Mouse (Mus musculus): Measurements from ENCODE around the gene Uqcrc1. TPM values are rescaled to one million over a fixed set of nuclear protein-coding genes. Genes with fewer than 3 reads are reported as not detected.

Uqcrc1 gene
- polyA plus RNA-seq, 1 experiment from 2014 or later = 432 TPM

GRCm38 (mm10) chr9:108970623-108971022 lies 34.2 kb downstream of the Uqcrc1 start:
- Histone ChIP-seq H3K36me3 (ENCODE audit: control insufficient read depth, insufficient read depth, low read length) (no peaks in the 10 kb centered on the region), H3K4me1 (ENCODE audit: control insufficient read depth, insufficient read depth, low read length) (no peaks in the 10 kb centered on the region), H3K4me3 (replicated peaks; ENCODE audit: low read depth, low read length) (no peak overlapping the region), H3K27me3 (ENCODE audit: control insufficient read depth, insufficient read depth, low read length) (no peaks in the 10 kb centered on the region), H3K9me3 (ENCODE audit: control insufficient read depth, low read length) (no peaks in the 10 kb centered on the region), H3K27ac (replicated peaks; ENCODE audit: low read depth, low read length) (no peak overlapping the region), H3K9ac (replicated peaks; ENCODE audit: low read length) (no peak overlapping the region), H3K4me2 (ENCODE audit: low read length) (no peak overlapping the region)
- DNase-seq = no peak
- ATAC-seq (ENCODE audit: low FRiP score, low TSS enrichment) = no peak
- WGBS = 87% methylated on average over 8 of the region's 8 CpGs

- no peak overlapping the region for H3K4me3 ChIP-seq (replicated peaks; ENCODE audit: low read depth, low read length)
- no peaks in the 10 kb centered on the region for H3K36me3 ChIP-seq (ENCODE audit: control insufficient read depth, insufficient read depth, low read length)
- no peak overlapping the region for H3K9ac ChIP-seq (replicated peaks; ENCODE audit: low read length)
- H3K4me2 ChIP-seq (ENCODE audit: low read length) = no peak overlapping the region
- no peaks in the 10 kb centered on the region for H3K4me1 ChIP-seq (ENCODE audit: control insufficient read depth, insufficient read depth, low read length)
- H3K9me3 ChIP-seq (ENCODE audit: control insufficient read depth, low read length) = no peaks in the 10 kb centered on the region
- no peak for ATAC-seq (ENCODE audit: low FRiP score, low TSS enrichment)
- H3K27me3 ChIP-seq (ENCODE audit: control insufficient read depth, insufficient read depth, low read length) = no peaks in the 10 kb centered on the region
- 87% methylated on average over 9 of the region's 9 CpGs for WGBS
- no peak for DNase-seq
- no peak overlapping the region for H3K27ac ChIP-seq (replicated peaks; ENCODE audit: low read depth, low read length)
These were observed 40.0 kb downstream of the Uqcrc1 start for GRCm38 (mm10) chr9:108976483-108976882.

- H3K27me3 ChIP-seq (ENCODE audit: control insufficient read depth, insufficient read depth, low read length) = no peaks in the 10 kb centered on the region
- no peak for DNase-seq
- no peak for ATAC-seq (ENCODE audit: low FRiP score, low TSS enrichment)
- no peak overlapping the region for H3K9ac ChIP-seq (replicated peaks; ENCODE audit: low read length)
- H3K4me3 ChIP-seq (replicated peaks; ENCODE audit: low read depth, low read length) = no peak overlapping the region
- no peaks in the 10 kb centered on the region for H3K9me3 ChIP-seq (ENCODE audit: control insufficient read depth, low read length)
- no peak overlapping the region for H3K27ac ChIP-seq (replicated peaks; ENCODE audit: low read depth, low read length)
- WGBS = 80% methylated on average over 7 of the region's 7 CpGs
- H3K4me1 ChIP-seq (ENCODE audit: control insufficient read depth, insufficient read depth, low read length) = no peaks in the 10 kb centered on the region
- H3K36me3 ChIP-seq (ENCODE audit: control insufficient read depth, insufficient read depth, low read length) = no peaks in the 10 kb centered on the region
- no peak overlapping the region for H3K4me2 ChIP-seq (ENCODE audit: low read length)
These were observed 41.5 kb downstream of the Uqcrc1 start for GRCm38 (mm10) chr9:108977966-108978365.

GRCm38 (mm10) chr9:108982498-108982897 lies 46.1 kb downstream of the Uqcrc1 start:
- 88% methylated on average over 8 of the region's 8 CpGs for WGBS
- ATAC-seq (ENCODE audit: low FRiP score, low TSS enrichment) (no peak), DNase-seq (no peak)
- no peaks in the 10 kb centered on the region for H3K9me3 ChIP-seq (ENCODE audit: control insufficient read depth, low read length)
- no peaks in the 10 kb centered on the region for H3K27me3 ChIP-seq (ENCODE audit: control insufficient read depth, insufficient read depth, low read length)
- H3K36me3 ChIP-seq (ENCODE audit: control insufficient read depth, insufficient read depth, low read length) = no peaks in the 10 kb centered on the region
- no peak overlapping the region for H3K4me3 ChIP-seq (replicated peaks; ENCODE audit: low read depth, low read length)
- H3K27ac ChIP-seq (replicated peaks; ENCODE audit: low read depth, low read length) = no peak overlapping the region
- H3K4me2 ChIP-seq (ENCODE audit: low read length) = no peak overlapping the region
- H3K4me1 ChIP-seq (ENCODE audit: control insufficient read depth, insufficient read depth, low read length) = no peaks in the 10 kb centered on the region
- no peak overlapping the region for H3K9ac ChIP-seq (replicated peaks; ENCODE audit: low read length)

GRCm38 (mm10) chr9:108983209-108983608 lies 46.8 kb downstream of the Uqcrc1 start:
- H3K9me3 ChIP-seq (ENCODE audit: control insufficient read depth, low read length) = no peaks in the 10 kb centered on the region
- ATAC-seq (ENCODE audit: low FRiP score, low TSS enrichment) = no peak
- no peaks in the 10 kb centered on the region for H3K27me3 ChIP-seq (ENCODE audit: control insufficient read depth, insufficient read depth, low read length)
- whole genome bisulfite sequencing = 88% methylated on average over 9 of the region's 9 CpGs
- H3K36me3 ChIP-seq (ENCODE audit: control insufficient read depth, insufficient read depth, low read length) = no peaks in the 10 kb centered on the region
- H3K27ac ChIP-seq (replicated peaks; ENCODE audit: low read depth, low read length) = no peak overlapping the region
- no peaks in the 10 kb centered on the region for H3K4me1 ChIP-seq (ENCODE audit: control insufficient read depth, insufficient read depth, low read length)
- no peak for DNase-seq
- no peak overlapping the region for H3K4me2 ChIP-seq (ENCODE audit: low read length)
- H3K4me3 ChIP-seq (replicated peaks; ENCODE audit: low read depth, low read length) = no peak overlapping the region
- H3K9ac ChIP-seq (replicated peaks; ENCODE audit: low read length) = no peak overlapping the region

- no peaks in the 10 kb centered on the region for H3K27me3 ChIP-seq (ENCODE audit: control insufficient read depth, insufficient read depth, low read length)
- no peak within 1 kb of the TSS for H3K4me2 ChIP-seq (ENCODE audit: low read length)
- DNase-seq (no peak), ATAC-seq (ENCODE audit: low FRiP score, low TSS enrichment) (no peak)
- H3K4me3 ChIP-seq (replicated peaks; ENCODE audit: low read depth, low read length) = no peak within 1 kb of the TSS
- H3K9ac ChIP-seq (replicated peaks; ENCODE audit: low read length) = no peak within 1 kb of the TSS
- H3K36me3 ChIP-seq (ENCODE audit: control insufficient read depth, insufficient read depth, low read length) = no peaks in the 10 kb centered on the region
- no peak within 1 kb of the TSS for H3K27ac ChIP-seq (replicated peaks; ENCODE audit: low read depth, low read length)
- 86% methylated on average over 4 of the region's 4 CpGs for WGBS
- no peaks in the 10 kb centered on the region; the same call in 1 of the 2 replicates for H3K4me1 ChIP-seq (ENCODE audit: control insufficient read depth, insufficient read depth, low read length)
- H3K9me3 ChIP-seq (ENCODE audit: control insufficient read depth, low read length) = no peaks in the 10 kb centered on the region
These were observed 49.3 kb downstream of the Uqcrc1 start, which contains the start of gene Ucn2 for GRCm38 (mm10) chr9:108985710-108986109. TSS of gene Ucn2 (plus strand) at chr9:108986010.

GRCm38 (mm10) chr9:108987704-108988350 lies 51.4 kb downstream of the Uqcrc1 start:
- ATAC-seq (ENCODE audit: low FRiP score, low TSS enrichment) = no peak
- H3K27me3 ChIP-seq (ENCODE audit: control insufficient read depth, insufficient read depth, low read length) = no peaks in the 10 kb centered on the region
- 23% methylated on average over 15 of the region's 15 CpGs for WGBS
- no peaks in the 10 kb centered on the region for H3K9me3 ChIP-seq (ENCODE audit: control insufficient read depth, low read length)
- H3K36me3 ChIP-seq (ENCODE audit: control insufficient read depth, insufficient read depth, low read length) = no peaks in the 10 kb centered on the region
- no peak overlapping the region for H3K27ac ChIP-seq (replicated peaks; ENCODE audit: low read depth, low read length)
- peaks cover 13% of the 10 kb centered on the region for H3K4me1 ChIP-seq (ENCODE audit: control insufficient read depth, insufficient read depth, low read length)
- no peak overlapping the region for H3K9ac ChIP-seq (replicated peaks; ENCODE audit: low read length)
- H3K4me2 ChIP-seq (ENCODE audit: low read length) = no peak overlapping the region
- no peak for DNase-seq
- H3K4me3 ChIP-seq (replicated peaks; ENCODE audit: low read depth, low read length) = no peak overlapping the region

GRCm38 (mm10) chr9:108989802-108990461 lies 53.5 kb downstream of the Uqcrc1 start:
- no peak for DNase-seq
- Histone ChIP-seq H3K36me3 (ENCODE audit: control insufficient read depth, insufficient read depth, low read length) (no peaks in the 10 kb centered on the region), H3K9me3 (ENCODE audit: control insufficient read depth, low read length) (no peaks in the 10 kb centered on the region), H3K27ac (replicated peaks; ENCODE audit: low read depth, low read length) (no peak overlapping the region), H3K4me1 (ENCODE audit: control insufficient read depth, insufficient read depth, low read length) (peaks cover 17% of the 10 kb centered on the region), H3K4me3 (replicated peaks; ENCODE audit: low read depth, low read length) (no peak overlapping the region), H3K27me3 (ENCODE audit: control insufficient read depth, insufficient read depth, low read length) (no peaks in the 10 kb centered on the region), H3K4me2 (ENCODE audit: low read length) (no peak overlapping the region), H3K9ac (replicated peaks; ENCODE audit: low read length) (no peak overlapping the region)
- no peak for ATAC-seq (ENCODE audit: low FRiP score, low TSS enrichment)
- WGBS = 85% methylated on average over 4 of the region's 4 CpGs

- 85% methylated on average over 7 of the region's 7 CpGs for WGBS
- ATAC-seq (ENCODE audit: low FRiP score, low TSS enrichment) = no peak
These were observed 54.0 kb downstream of the Uqcrc1 start for GRCm38 (mm10) chr9:108990462-108990820.

More at GRCm38 (mm10) chr9:108990462-108990820, 54.0 kb downstream of the Uqcrc1 start:
- Histone ChIP-seq H3K36me3 (ENCODE audit: control insufficient read depth, insufficient read depth, low read length) (no peaks in the 10 kb centered on the region), H3K4me2 (ENCODE audit: low read length) (no peak overlapping the region), H3K4me1 (ENCODE audit: control insufficient read depth, insufficient read depth, low read length) (peaks cover 18% of the 10 kb centered on the region), H3K4me3 (replicated peaks; ENCODE audit: low read depth, low read length) (no peak overlapping the region), H3K9me3 (ENCODE audit: control insufficient read depth, low read length) (no peaks in the 10 kb centered on the region), H3K27me3 (ENCODE audit: control insufficient read depth, insufficient read depth, low read length) (no peaks in the 10 kb centered on the region), H3K9ac (replicated peaks; ENCODE audit: low read length) (no peak overlapping the region), H3K27ac (replicated peaks; ENCODE audit: low read depth, low read length) (no peak overlapping the region)
- DNase-seq = no peak
